Mouse (Mus musculus) right cerebral cortex, adult 18-20 months (tissue): Measurements from ENCODE around the gene Ndc80.
"Not testable (repeated sequence)": the region's sequence is repeated elsewhere in the genome, so short reads cannot be mapped to it uniquely, and the experiment has no call there.

ENCODE experiments used
- DNase-seq: peaks from one replicate; pipeline ENCODE4 v3.0.0; 2022; ENCODE audit warnings: mixed read lengths

Ndc80 gene

GRCm38 (mm10) chr17:71477481-71477880 lies 49.2 kb downstream of the Ndc80 start:
- no peak for DNase-seq

GRCm38 (mm10) chr17:71476346-71477020 lies 50.2 kb downstream of the Ndc80 start:
- DNase-seq: no peak

GRCm38 (mm10) chr17:71475705-71476089 lies 51.0 kb downstream of the Ndc80 start:
- DNase-seq: peak; percentile 73

- DNase-seq: peak; percentile 95
These were observed 51.6 kb downstream of the Ndc80 start, which contains the start of gene Smchd1 for GRCm38 (mm10) chr17:71474762-71475704. Gene Smchd1, minus strand, starts transcription at chr17:71475343.

GRCm38 (mm10) chr17:71474128-71474527 lies 52.5 kb downstream of the Ndc80 start:
- no peak for DNase-seq

- DNase-seq: no peak
These were observed 55.4 kb downstream of the Ndc80 start for GRCm38 (mm10) chr17:71471261-71471660.

GRCm38 (mm10) chr17:71460312-71460711 lies 66.3 kb downstream of the Ndc80 start:
- DNase-seq: no peak

- DNase-seq: no peak
These were observed 66.8 kb downstream of the Ndc80 start, which contains the start of gene Gm4707 for GRCm38 (mm10) chr17:71459818-71460217. Gene Gm4707, minus strand, starts transcription at chr17:71459918.

GRCm38 (mm10) chr17:71457361-71457760 lies 69.3 kb downstream of the Ndc80 start:
- not testable (repeated sequence) for DNase-seq
